In genomic region chr10:120338841-120339240, GRCm38 (mm10) we compare ENCODE assay signal across 23 mouse cellular contexts.
A peak's percentile ranks its signal among the peaks of the same experiment; 100 is the strongest.
DNase-seq lines count a peak whose midpoint lies in the region; TF ChIP-seq lines count a peak whose summit lies in the region.
"Had no signal": no experiment of that assay in that cellular context is flagged by ENCODE, and none has a peak within 500 bp of the region (broad histone marks: within the 10 kb centered on the region; RNA-seq: fewer than 3 reads in every experiment).

No protein-coding gene starts in this region.

- no peak for TF ChIP-seq EP300 in ES-Bruce4 (IDR thresholded peaks at IDR 0.05; ENCODE audit: insufficient read depth, low read depth, low read length)

- no peak for TF ChIP-seq POLR2A in ES-Bruce4 (IDR thresholded peaks at IDR 0.05; ENCODE audit: insufficient read depth, low read length)
- TF ChIP-seq POLR2A in brain, embryonic 14.5 days (IDR thresholded peaks at IDR 0.05; ENCODE audit: borderline replicate concordance, extremely low read depth, insufficient read depth, insufficient read length, poor library complexity, severe bottlenecking): no peak

- DNase-seq in heart, adult 11 months: peak; percentile 61
- DNase-seq in heart, postnatal 25 days (ENCODE audit: low spot score): no peak
- peak; percentile 76 for DNase-seq in Muller cell, postnatal 12 days (ENCODE audit: inconsistent ontology term)
- peak; percentile 13 for DNase-seq in brain, embryonic 14.5 days (ENCODE audit: low read depth)
- no peak for DNase-seq in cerebellum, postnatal 4 days (ENCODE audit: low spot score in 2 of 2)
- no peak for DNase-seq in left cerebral cortex, postnatal 25 days (ENCODE audit: low spot score in 2 of 2)
- no peak for DNase-seq in gastrocnemius, adult 2 months
- DNase-seq: adrenal gland, postnatal 14 days; cerebellum, adult 18-20 months; cerebellum, adult 9-11 months; cerebellum, postnatal 36 days; gastrocnemius, postnatal 10 days; heart, adult 2 months; heart, postnatal 14 days; kidney, adult 18-20 months had no signal

- TF ChIP-seq CTCF in ES-Bruce4 (IDR thresholded peaks at IDR 0.05; ENCODE audit: low read depth, low read length): no peak
- no peak for TF ChIP-seq CTCF in brain, embryonic 14.5 days (IDR thresholded peaks at IDR 0.05; ENCODE audit: borderline replicate concordance, extremely low read depth, insufficient read depth, insufficient read length)
- no peak for TF ChIP-seq CTCF in gastrocnemius, adult 2 months (IDR thresholded peaks at IDR 0.05)

- no peaks in the 10 kb centered on the region for H3K36me3 ChIP-seq in ES-Bruce4 (ENCODE audit: control insufficient read depth, insufficient read depth, low read length, poor library complexity, severe bottlenecking)
- H3K36me3 ChIP-seq: embryonic facial prominence, embryonic 12.5 days; heart, embryonic 15.5 days; hindbrain, embryonic 10.5 days; intestine, embryonic 15.5 days had no signal

- no peaks in the 10 kb centered on the region for H3K27me3 ChIP-seq in ES-Bruce4 (ENCODE audit: control insufficient read depth, insufficient read depth, low read length, poor library complexity, severe bottlenecking)
- H3K27me3 ChIP-seq: CH12.LX; embryonic facial prominence, embryonic 12.5 days; forebrain, embryonic 13.5 days; heart, embryonic 15.5 days; intestine, embryonic 15.5 days had no signal

- intact Hi-C loops in heart, postnatal 25 days (cut with DNase I): no loop called here
- intact Hi-C loops in left cerebral cortex, postnatal 25 days (cut with DNase I): no loop called here
- intact Hi-C loops in gastrocnemius, adult 2 months (cut with DNase I): no loop called here

- peak overlapping the region; percentile 37 for H3K27ac ChIP-seq in ES-Bruce4 (ENCODE audit: insufficient read depth, low read length)
- no peak overlapping the region for H3K27ac ChIP-seq in gastrocnemius, adult 2 months
- H3K27ac ChIP-seq: forebrain, embryonic 13.5 days; heart, adult 2 months; heart, embryonic 15.5 days; hindbrain, embryonic 14.5 days; intestine, embryonic 15.5 days had no signal

- no peak overlapping the region for H3K9ac ChIP-seq in ES-Bruce4 (ENCODE audit: low read depth, poor library complexity, severe bottlenecking)
- H3K9ac ChIP-seq: embryonic facial prominence, embryonic 12.5 days; forebrain, embryonic 13.5 days; heart, embryonic 15.5 days; hindbrain, embryonic 14.5 days; intestine, embryonic 15.5 days had no signal

- no peaks in the 10 kb centered on the region for H3K4me1 ChIP-seq in ES-Bruce4 (ENCODE audit: control insufficient read depth, insufficient read depth, low read length)
- H3K4me1 ChIP-seq: heart, embryonic 15.5 days; intestine, embryonic 15.5 days had no signal

- H3K4me3 ChIP-seq in ES-Bruce4 (ENCODE audit: low read depth, low read length): no peak overlapping the region
- H3K4me3 ChIP-seq in gastrocnemius, adult 2 months: no peak overlapping the region
- H3K4me3 ChIP-seq: embryonic facial prominence, embryonic 12.5 days; forebrain, embryonic 13.5 days; heart, adult 2 months; heart, embryonic 15.5 days; hindbrain, embryonic 10.5 days; intestine, embryonic 15.5 days had no signal

- no peaks in the 10 kb centered on the region for H3K9me3 ChIP-seq in ES-Bruce4 (replicated peaks; ENCODE audit: control insufficient read depth, insufficient read depth, low read length, poor library complexity, severe bottlenecking)
- H3K9me3 ChIP-seq: embryonic facial prominence, embryonic 12.5 days; forebrain, embryonic 13.5 days; heart, embryonic 15.5 days; hindbrain, embryonic 10.5 days; intestine, embryonic 15.5 days had no signal

Comparison
In these comparisons a context has a peak if more than half of its experiments do, and no peak if none do; other contexts are left out.
1. DNase-seq: peak in heart, adult 11 months (single experiment), Muller cell, postnatal 12 days (single experiment) and brain, embryonic 14.5 days (single experiment); none in heart, postnatal 25 days (single experiment), cerebellum, postnatal 4 days (0 of 2), left cerebral cortex, postnatal 25 days (0 of 2) and gastrocnemius, adult 2 months (single experiment).